Mouse (Mus musculus): ENCODE results near the gene Reln. TPM values are rescaled to one million over a fixed set of nuclear protein-coding genes. Genes with fewer than 3 reads are reported as not detected.

The Reln gene
- polyA plus RNA-seq, 1 experiment, result 1.6 TPM

GRCm38 (mm10) chr5:21949507-21949897 lies 395.0 kb downstream of the Reln start:
- Histone ChIP-seq H3K36me3 (ENCODE audit: control insufficient read depth) (peaks cover 2% of the 10 kb centered on the region; the same call in 1 of the 2 replicates), H3K4me3 (replicated peaks) (no peak overlapping the region), H3K4me1 (ENCODE audit: control insufficient read depth) (no peaks in the 10 kb centered on the region), H3K9me3 (ENCODE audit: control insufficient read depth, low read length) (no peaks in the 10 kb centered on the region), H3K27me3 (ENCODE audit: control insufficient read depth) (no peaks in the 10 kb centered on the region)
- TF ChIP-seq TAL1 (IDR thresholded peaks at IDR 0.05; ENCODE audit: low read length) (no peak), GATA1 (IDR thresholded peaks at IDR 0.05; ENCODE audit: low read length) (no peak)

GRCm38 (mm10) chr5:21948736-21949506 lies 395.6 kb downstream of the Reln start:
- Histone ChIP-seq H3K4me1 (ENCODE audit: control insufficient read depth) (no peaks in the 10 kb centered on the region), H3K36me3 (ENCODE audit: control insufficient read depth) (peaks cover 2% of the 10 kb centered on the region; the same call in 1 of the 2 replicates), H3K27me3 (ENCODE audit: control insufficient read depth) (no peaks in the 10 kb centered on the region), H3K9me3 (ENCODE audit: control insufficient read depth, low read length) (no peaks in the 10 kb centered on the region), H3K4me3 (replicated peaks) (no peak overlapping the region)
- TF ChIP-seq TAL1 (IDR thresholded peaks at IDR 0.05; ENCODE audit: low read length), result no peak
- TF ChIP-seq GATA1 (IDR thresholded peaks at IDR 0.05; ENCODE audit: low read length), result no peak

GRCm38 (mm10) chr5:21947610-21948381 lies 396.7 kb downstream of the Reln start:
- H3K27me3 ChIP-seq (ENCODE audit: control insufficient read depth), result no peaks in the 10 kb centered on the region
- no peaks in the 10 kb centered on the region for H3K4me1 ChIP-seq (ENCODE audit: control insufficient read depth)
- H3K4me3 ChIP-seq (replicated peaks), result no peak overlapping the region
- TF ChIP-seq GATA1 (IDR thresholded peaks at IDR 0.05; ENCODE audit: low read length) (no peak), TAL1 (IDR thresholded peaks at IDR 0.05; ENCODE audit: low read length) (no peak)
- H3K36me3 ChIP-seq (ENCODE audit: control insufficient read depth), result peaks cover 2% of the 10 kb centered on the region; the same call in 1 of the 2 replicates
- no peaks in the 10 kb centered on the region for H3K9me3 ChIP-seq (ENCODE audit: control insufficient read depth, low read length)

- TF ChIP-seq GATA1 (IDR thresholded peaks at IDR 0.05; ENCODE audit: low read length) (no peak), TAL1 (IDR thresholded peaks at IDR 0.05; ENCODE audit: low read length) (no peak)
- H3K36me3 ChIP-seq (ENCODE audit: control insufficient read depth), result peaks cover 2% of the 10 kb centered on the region; the same call in 1 of the 2 replicates
- H3K4me1 ChIP-seq (ENCODE audit: control insufficient read depth), result no peaks in the 10 kb centered on the region
- H3K27me3 ChIP-seq (ENCODE audit: control insufficient read depth), result no peaks in the 10 kb centered on the region
- no peak overlapping the region for H3K4me3 ChIP-seq (replicated peaks)
- no peaks in the 10 kb centered on the region for H3K9me3 ChIP-seq (ENCODE audit: control insufficient read depth, low read length)
Observed at GRCm38 (mm10) chr5:21944579-21944978, 399.9 kb downstream of the Reln start.

GRCm38 (mm10) chr5:21939405-21939804 lies 405.1 kb downstream of the Reln start:
- Histone ChIP-seq H3K27me3 (ENCODE audit: control insufficient read depth) (no peaks in the 10 kb centered on the region), H3K4me3 (replicated peaks) (no peak overlapping the region), H3K4me1 (ENCODE audit: control insufficient read depth) (no peaks in the 10 kb centered on the region), H3K36me3 (ENCODE audit: control insufficient read depth) (no peaks in the 10 kb centered on the region), H3K9me3 (ENCODE audit: control insufficient read depth, low read length) (no peaks in the 10 kb centered on the region)
- TF ChIP-seq GATA1 (IDR thresholded peaks at IDR 0.05; ENCODE audit: low read length) (no peak), TAL1 (IDR thresholded peaks at IDR 0.05; ENCODE audit: low read length) (no peak)

- Histone ChIP-seq H3K9me3 (ENCODE audit: control insufficient read depth, low read length) (no peaks in the 10 kb centered on the region), H3K4me1 (ENCODE audit: control insufficient read depth) (no peaks in the 10 kb centered on the region), H3K27me3 (ENCODE audit: control insufficient read depth) (no peaks in the 10 kb centered on the region), H3K4me3 (replicated peaks) (no peak overlapping the region), H3K36me3 (ENCODE audit: control insufficient read depth) (no peaks in the 10 kb centered on the region)
- TF ChIP-seq TAL1 (IDR thresholded peaks at IDR 0.05; ENCODE audit: low read length) (no peak), GATA1 (IDR thresholded peaks at IDR 0.05; ENCODE audit: low read length) (no peak)
Observed at GRCm38 (mm10) chr5:21938138-21938537, 406.4 kb downstream of the Reln start.

GRCm38 (mm10) chr5:21936627-21937026 lies 407.9 kb downstream of the Reln start:
- Histone ChIP-seq H3K9me3 (ENCODE audit: control insufficient read depth, low read length) (no peaks in the 10 kb centered on the region), H3K36me3 (ENCODE audit: control insufficient read depth) (no peaks in the 10 kb centered on the region), H3K4me3 (replicated peaks) (no peak overlapping the region), H3K4me1 (ENCODE audit: control insufficient read depth) (no peaks in the 10 kb centered on the region), H3K27me3 (ENCODE audit: control insufficient read depth) (no peaks in the 10 kb centered on the region)
- TF ChIP-seq GATA1 (IDR thresholded peaks at IDR 0.05; ENCODE audit: low read length) (no peak), TAL1 (IDR thresholded peaks at IDR 0.05; ENCODE audit: low read length) (no peak)

GRCm38 (mm10) chr5:21936096-21936495 lies 408.4 kb downstream of the Reln start:
- Histone ChIP-seq H3K9me3 (ENCODE audit: control insufficient read depth, low read length) (no peaks in the 10 kb centered on the region), H3K4me3 (replicated peaks) (no peak overlapping the region), H3K4me1 (ENCODE audit: control insufficient read depth) (no peaks in the 10 kb centered on the region), H3K27me3 (ENCODE audit: control insufficient read depth) (no peaks in the 10 kb centered on the region), H3K36me3 (ENCODE audit: control insufficient read depth) (no peaks in the 10 kb centered on the region; the same call in 1 of the 2 replicates)
- TF ChIP-seq TAL1 (IDR thresholded peaks at IDR 0.05; ENCODE audit: low read length) (no peak), GATA1 (IDR thresholded peaks at IDR 0.05; ENCODE audit: low read length) (no peak)

GRCm38 (mm10) chr5:21934811-21935396 lies 409.6 kb downstream of the Reln start:
- H3K4me1 ChIP-seq (ENCODE audit: control insufficient read depth), result no peaks in the 10 kb centered on the region
- no peaks in the 10 kb centered on the region for H3K27me3 ChIP-seq (ENCODE audit: control insufficient read depth)
- no peak overlapping the region for H3K4me3 ChIP-seq (replicated peaks)
- TF ChIP-seq TAL1 (IDR thresholded peaks at IDR 0.05; ENCODE audit: low read length) (no peak), GATA1 (IDR thresholded peaks at IDR 0.05; ENCODE audit: low read length) (no peak)
- H3K9me3 ChIP-seq (ENCODE audit: control insufficient read depth, low read length), result no peaks in the 10 kb centered on the region
- no peaks in the 10 kb centered on the region; the same call in 1 of the 2 replicates for H3K36me3 ChIP-seq (ENCODE audit: control insufficient read depth)

Data from erythroblast, embryonic 14.5 days (primary cell).